Mouse (Mus musculus) kidney, embryonic 15.5 days (tissue): ENCODE measurements around the gene Nhlrc1. TPM values are rescaled to one million over a fixed set of nuclear protein-coding genes. Genes with fewer than 3 reads are reported as not detected.

Experiments used
- ATAC-seq: fragments of 200-750 bp; cut with Nextera tagmentation; replicated peaks from 2 replicates; pipeline ENCODE4 v1.8.0; 2017; ENCODE audit warnings: moderate TSS enrichment; ENCODE audit not compliant: low FRiP score
- H3K27ac ChIP-seq: fragments of 300-500 bp; sonication (generic); 2 replicates; pipeline ENCODE4 v1.5.1; 2015; ENCODE audit warnings: mild to moderate bottlenecking, inconsistent platforms
- H3K27me3 ChIP-seq: fragments of 300-500 bp; sonication (generic); 2 replicates; pipeline ENCODE4 v1.6.1; 2015; ENCODE audit warnings: inconsistent platforms
- H3K36me3 ChIP-seq: fragments of 300-500 bp; sonication (generic); 2 replicates; pipeline ENCODE4 v1.6.1; 2015; ENCODE audit warnings: inconsistent platforms
- H3K4me1 ChIP-seq: fragments of 300-500 bp; sonication (generic); 2 replicates; pipeline ENCODE4 v1.6.1; 2015; ENCODE audit warnings: inconsistent platforms
- H3K4me2 ChIP-seq: fragments of 300-500 bp; sonication (generic); 2 replicates; pipeline ENCODE4 v1.6.1; 2015; ENCODE audit warnings: moderate library complexity, mild to moderate bottlenecking, inconsistent platforms
- H3K4me3 ChIP-seq: fragments of 300-500 bp; sonication (generic); replicated peaks from 2 replicates; pipeline ENCODE4 v1.5.1; 2015; ENCODE audit warnings: mild to moderate bottlenecking, inconsistent platforms
- H3K9ac ChIP-seq: fragments of 300-500 bp; sonication (generic); 2 replicates; pipeline ENCODE4 v1.6.1; 2015; ENCODE audit warnings: mild to moderate bottlenecking, inconsistent platforms
- H3K9me3 ChIP-seq: fragments of 300-500 bp; sonication (generic); replicated peaks from 2 replicates; pipeline ENCODE4 v1.6.1; 2016; ENCODE audit warnings: inconsistent platforms
- WGBS: fragments of 180-500 bp; shearing (Covaris S2); methylation state at CpG from one replicate; pipeline ENCODE4 v1.1.7; 2015; ENCODE audit warnings: mixed read lengths; 5-methylcytosine and 5-hydroxymethylcytosine counted together
- polyA plus RNA-seq: library from polyadenylated mRNA; unstranded; fragments of >200 nt; fragmentation: Nextera tagmentation; extraction: Ambion mirVana; gene quantifications from 2 replicates; pipeline ENCODE4 v1.2.1, GENCODE M21; 2015

Nhlrc1 gene
- polyA plus RNA-seq, 1 experiment from 2014 or later, result 3.6 TPM

DNA sequence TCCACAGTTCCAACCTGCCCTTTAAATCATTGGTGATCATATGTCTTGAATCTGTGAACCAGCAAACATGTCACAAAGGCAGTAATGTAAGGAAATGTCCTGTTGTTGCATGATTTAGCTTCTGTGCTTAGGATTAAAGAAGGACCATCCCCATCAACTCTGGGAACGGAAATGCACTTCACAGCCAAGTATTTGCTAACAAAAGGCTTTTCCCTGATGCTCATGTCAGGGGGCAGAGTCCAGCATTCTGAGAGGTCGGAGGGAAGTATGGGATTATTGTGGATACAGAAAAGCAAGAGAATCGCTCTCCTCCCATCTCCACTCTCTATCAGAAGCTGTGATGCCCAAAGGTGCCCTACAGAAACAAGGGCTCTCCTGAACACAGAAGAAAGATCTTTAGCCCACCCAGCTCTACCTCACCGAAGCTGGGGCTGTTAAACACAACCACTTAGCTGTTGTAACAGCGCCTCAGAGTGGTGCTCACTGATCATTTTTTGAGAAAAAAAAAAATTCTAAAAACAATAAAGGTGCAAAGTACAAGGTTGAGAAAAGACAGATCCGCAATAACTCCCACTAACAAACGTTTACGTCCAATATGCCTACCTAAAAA, 27.5 kb upstream of the Nhlrc1 start:
- ATAC-seq, result no peak
- Histone ChIP-seq H3K4me1 (peaks cover 18% of the 10 kb centered on the region), H3K27me3 (no peaks in the 10 kb centered on the region), H3K36me3 (no peaks in the 10 kb centered on the region), H3K9me3 (no peaks in the 10 kb centered on the region), H3K27ac (peak overlapping the region; percentile 54; the same call in 1 of the 2 replicates), H3K4me3 (peak overlapping the region; percentile 88), H3K4me2 (peak overlapping the region; percentile 93), H3K9ac (0 out of 2 replicates have a peak overlapping the region, but pooled peaks have one; percentile 40)
- WGBS, result 50% methylated on average over 8 of the region's 8 CpGs

DNA sequence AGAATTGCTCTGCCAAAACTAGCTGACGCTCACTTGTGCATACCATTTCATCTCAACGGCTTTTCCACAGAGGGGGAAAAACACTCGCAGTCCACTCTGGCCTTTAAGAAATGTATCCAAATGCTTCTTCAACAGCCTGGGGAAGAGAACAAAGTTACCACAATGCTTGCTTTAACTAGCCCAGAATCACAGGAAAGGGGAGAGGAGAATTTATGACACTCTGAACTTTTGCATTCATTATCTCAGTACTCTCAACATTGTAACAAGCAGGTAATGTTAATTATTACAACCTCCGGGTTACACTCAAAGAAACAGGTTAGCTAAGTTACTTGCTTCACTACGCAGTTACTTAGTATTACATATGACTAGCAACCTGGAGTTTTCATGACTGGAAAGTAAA, 25.4 kb upstream of the Nhlrc1 start:
- ATAC-seq, result no peak
- H3K4me3 ChIP-seq, result no peak overlapping the region
- H3K9ac ChIP-seq, result no peak overlapping the region
- peaks cover 17% of the 10 kb centered on the region for H3K4me1 ChIP-seq
- no peaks in the 10 kb centered on the region for H3K36me3 ChIP-seq
- WGBS, result 74% methylated on average over 5 of the region's 5 CpGs
- H3K4me2 ChIP-seq, result no peak overlapping the region
- no peaks in the 10 kb centered on the region for H3K27me3 ChIP-seq
- H3K27ac ChIP-seq, result no peak overlapping the region; the same call in 1 of the 2 replicates
- H3K9me3 ChIP-seq, result no peaks in the 10 kb centered on the region

DNA sequence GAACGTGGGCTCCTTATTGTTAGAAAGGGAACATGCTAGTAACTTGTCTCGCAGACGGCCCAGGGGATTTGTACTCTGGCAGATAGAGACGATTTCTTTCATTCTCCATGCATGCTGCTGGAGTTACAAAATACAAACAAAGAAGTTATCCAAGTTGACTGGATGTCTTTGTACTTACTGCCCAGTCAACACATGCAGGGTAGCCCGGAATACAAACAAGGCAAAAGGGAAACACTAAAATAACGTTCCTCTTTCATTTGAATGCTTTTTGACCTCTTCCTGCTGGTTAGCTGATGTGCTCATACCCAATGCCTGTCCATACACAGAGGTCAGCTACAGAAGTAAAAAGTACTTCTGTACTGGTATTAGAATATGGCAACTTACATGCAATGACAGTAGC, 23.3 kb upstream of the Nhlrc1 start:
- H3K36me3 ChIP-seq, result no peaks in the 10 kb centered on the region
- no peak for ATAC-seq
- no peak overlapping the region for H3K9ac ChIP-seq
- H3K4me1 ChIP-seq, result peaks cover 7% of the 10 kb centered on the region
- no peak overlapping the region for H3K4me2 ChIP-seq
- no peak overlapping the region for H3K4me3 ChIP-seq
- H3K27me3 ChIP-seq, result no peaks in the 10 kb centered on the region
- WGBS, result 88% methylated on average over 6 of the region's 6 CpGs
- H3K27ac ChIP-seq, result no peak overlapping the region
- H3K9me3 ChIP-seq, result no peaks in the 10 kb centered on the region

DNA sequence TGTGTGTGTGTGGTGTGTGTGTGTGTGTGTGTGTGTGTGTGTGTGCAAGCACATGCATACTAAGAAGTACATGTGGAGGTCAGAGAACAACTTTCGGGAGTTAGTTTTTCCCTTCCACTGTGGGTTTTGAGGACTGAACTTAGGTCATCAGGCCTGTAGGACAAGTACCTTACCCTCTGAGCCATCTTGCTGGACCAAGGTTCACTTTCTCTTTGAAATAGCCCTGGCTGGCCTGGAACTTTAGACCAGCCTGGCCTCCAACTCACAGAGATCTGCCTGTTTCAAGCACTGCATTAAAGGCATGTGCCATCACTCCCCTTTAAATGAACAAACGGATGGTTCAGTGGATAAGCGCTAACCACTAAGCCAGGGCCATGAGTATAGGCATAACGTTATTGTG, 19.0 kb upstream of the Nhlrc1 start:
- no peak for ATAC-seq
- 88% methylated on average over 4 of the region's 4 CpGs for WGBS
- Histone ChIP-seq H3K9me3 (no peaks in the 10 kb centered on the region), H3K9ac (no peak overlapping the region), H3K27ac (no peak overlapping the region), H3K36me3 (no peaks in the 10 kb centered on the region; the same call in 1 of the 2 replicates), H3K4me1 (no peaks in the 10 kb centered on the region), H3K27me3 (no peaks in the 10 kb centered on the region), H3K4me2 (no peak overlapping the region), H3K4me3 (no peak overlapping the region)

DNA sequence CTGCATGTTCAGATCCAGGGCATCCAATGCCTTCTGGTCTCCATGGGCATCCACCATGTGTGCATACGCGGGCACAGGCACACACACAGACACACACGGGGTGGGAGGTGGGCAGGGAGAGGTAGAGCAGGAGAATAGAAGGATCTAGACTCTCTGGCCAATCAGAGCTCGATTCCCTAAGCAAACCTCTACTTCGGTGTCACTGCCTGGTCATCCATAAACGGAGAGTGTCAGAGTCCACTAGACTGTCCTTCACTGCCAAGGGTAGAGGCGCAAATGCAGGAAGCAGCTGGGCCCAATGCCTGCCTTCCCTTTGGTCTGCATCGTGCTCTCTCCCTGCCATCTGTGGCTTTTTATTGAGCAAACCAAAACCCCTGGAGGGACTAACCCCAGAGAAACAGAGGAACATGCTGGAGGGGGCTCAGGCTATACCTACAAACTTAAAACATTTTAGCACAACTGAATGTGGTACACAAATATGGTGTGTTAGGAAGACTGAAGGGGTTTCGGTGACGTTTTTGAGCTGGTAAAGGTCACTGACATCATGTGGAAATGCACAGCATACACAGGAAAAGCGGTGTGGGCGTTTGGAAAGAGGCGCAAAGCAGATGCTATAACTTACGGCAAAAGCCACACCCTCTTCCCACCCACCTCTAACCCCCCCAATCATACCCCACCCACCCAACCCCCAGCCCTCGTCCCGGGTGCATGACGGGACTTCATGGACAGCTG, 15.9 kb upstream of the Nhlrc1 start:
- no peak overlapping the region for H3K9ac ChIP-seq
- no peak overlapping the region for H3K4me3 ChIP-seq
- H3K36me3 ChIP-seq, result no peaks in the 10 kb centered on the region; the same call in 1 of the 2 replicates
- 81% methylated on average over 17 of the region's 17 CpGs for WGBS
- H3K27ac ChIP-seq, result no peak overlapping the region
- no peaks in the 10 kb centered on the region for H3K4me1 ChIP-seq
- H3K9me3 ChIP-seq, result no peaks in the 10 kb centered on the region
- no peak overlapping the region for H3K4me2 ChIP-seq
- ATAC-seq, result no peak
- H3K27me3 ChIP-seq, result no peaks in the 10 kb centered on the region

DNA sequence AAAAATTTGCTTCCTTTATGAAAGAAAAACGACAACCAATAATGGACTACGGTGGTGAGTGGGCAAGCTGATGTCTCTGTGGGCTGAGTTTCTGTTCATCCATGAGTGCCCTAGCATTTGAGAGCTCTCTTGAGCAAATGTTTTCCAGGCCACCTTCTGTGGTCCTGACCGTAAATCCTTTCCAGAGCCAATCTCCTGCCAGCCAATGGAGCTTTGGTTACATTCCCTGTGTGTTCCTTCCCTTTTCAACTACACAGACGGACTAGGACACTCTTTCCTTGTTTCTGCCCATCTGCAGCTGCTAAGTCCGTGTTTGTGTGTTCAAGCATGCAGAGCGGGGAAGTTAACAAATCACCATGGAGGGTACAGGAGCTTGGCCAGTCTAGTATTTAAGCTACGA, 6.1 kb upstream of the Nhlrc1 start:
- Histone ChIP-seq H3K27me3 (peaks cover under 1% of the 10 kb centered on the region; the same call in 1 of the 2 replicates), H3K4me2 (no peak overlapping the region), H3K4me3 (no peak overlapping the region), H3K4me1 (peaks cover 8% of the 10 kb centered on the region; the same call in 1 of the 2 replicates), H3K9me3 (no peaks in the 10 kb centered on the region), H3K9ac (no peak overlapping the region), H3K36me3 (no peaks in the 10 kb centered on the region), H3K27ac (peak overlapping the region; percentile 4; the same call in 1 of the 2 replicates)
- WGBS, result 37% methylated on average over 7 of the region's 7 CpGs
- ATAC-seq, result no peak; the same call in 1 of the 2 replicates

DNA sequence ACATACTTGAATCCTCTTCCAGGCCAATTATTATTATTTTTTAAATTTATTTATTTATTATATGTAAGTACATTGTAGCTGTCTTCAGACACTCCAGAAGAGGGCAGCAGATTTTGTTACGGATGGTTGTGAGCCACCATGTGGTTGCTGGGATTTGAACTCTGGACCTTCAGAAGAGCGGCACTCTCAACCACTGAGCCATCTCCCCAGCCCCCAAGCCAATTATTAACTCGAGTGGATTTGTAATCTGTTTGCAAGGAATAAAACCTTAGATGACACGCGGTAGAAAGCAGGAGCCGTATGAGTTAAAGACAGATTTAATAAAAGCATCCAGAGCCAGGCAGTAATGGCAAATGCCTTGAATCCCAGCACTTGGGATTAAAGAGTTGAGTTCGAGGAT, 5.1 kb upstream of the Nhlrc1 start:
- H3K4me1 ChIP-seq, result peaks cover 12% of the 10 kb centered on the region
- no peak overlapping the region for H3K27ac ChIP-seq
- H3K4me3 ChIP-seq, result no peak overlapping the region
- ATAC-seq, result no peak
- no peaks in the 10 kb centered on the region for H3K9me3 ChIP-seq
- WGBS, result 82% methylated on average over 7 of the region's 7 CpGs
- H3K9ac ChIP-seq, result no peak overlapping the region
- no peaks in the 10 kb centered on the region for H3K36me3 ChIP-seq
- H3K4me2 ChIP-seq, result no peak overlapping the region
- H3K27me3 ChIP-seq, result peaks cover 8% of the 10 kb centered on the region

DNA sequence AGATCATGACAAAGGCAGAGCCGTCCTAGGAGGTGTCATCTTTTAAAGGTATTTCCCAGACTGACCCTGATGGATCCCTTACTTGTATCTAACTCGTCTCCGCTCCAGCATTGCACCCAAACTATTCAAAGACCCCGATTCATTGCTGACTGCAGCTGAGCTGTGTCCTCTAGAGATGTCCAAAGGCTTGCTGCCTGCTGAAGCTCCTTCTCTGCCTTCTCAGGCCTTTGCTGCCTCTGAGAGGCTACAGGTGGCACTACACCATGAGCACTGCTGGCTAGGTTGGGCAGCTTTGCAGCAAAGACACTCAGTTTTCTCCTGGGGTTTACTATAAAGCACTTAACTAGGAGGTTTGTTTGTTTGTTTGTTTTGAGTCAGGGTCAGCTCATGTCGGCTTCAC, 2.6 kb upstream of the Nhlrc1 start:
- no peak overlapping the region for H3K4me3 ChIP-seq
- no peaks in the 10 kb centered on the region for H3K36me3 ChIP-seq
- H3K4me2 ChIP-seq, result no peak overlapping the region
- H3K27me3 ChIP-seq, result peaks cover 16% of the 10 kb centered on the region
- no peak overlapping the region for H3K9ac ChIP-seq
- 45% methylated on average over 5 of the region's 5 CpGs for WGBS
- no peaks in the 10 kb centered on the region for H3K9me3 ChIP-seq
- 0 out of 2 replicates have a peak, but pooled peaks have one; percentile 49 for ATAC-seq
- H3K27ac ChIP-seq, result no peak overlapping the region
- H3K4me1 ChIP-seq, result peaks cover 24% of the 10 kb centered on the region

DNA sequence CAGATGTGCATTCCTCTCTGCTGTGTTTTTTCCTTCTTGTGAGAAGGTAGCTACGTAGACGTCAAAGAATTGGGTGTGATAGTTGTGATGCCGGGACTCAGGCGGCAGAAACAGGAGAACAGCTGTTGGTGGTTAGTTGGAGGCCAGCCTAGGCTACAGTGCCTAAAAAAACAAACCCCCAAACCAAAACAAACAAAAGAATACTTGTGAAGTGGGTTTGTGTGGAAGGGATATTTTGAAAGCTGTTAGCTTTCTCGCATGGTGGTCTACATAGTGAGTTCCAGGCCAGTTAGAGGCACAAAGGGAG, 498 bp upstream of the Nhlrc1 start:
- Histone ChIP-seq H3K27ac (no peak overlapping the region), H3K36me3 (no peaks in the 10 kb centered on the region), H3K4me1 (peaks cover 19% of the 10 kb centered on the region), H3K9me3 (peaks cover 15% of the 10 kb centered on the region), H3K27me3 (peaks cover 16% of the 10 kb centered on the region), H3K4me3 (peak overlapping the region; percentile 62), H3K4me2 (peak overlapping the region; percentile 99), H3K9ac (no peak overlapping the region)
- 50% methylated on average over 5 of the region's 5 CpGs for WGBS
- no peak for ATAC-seq

DNA sequence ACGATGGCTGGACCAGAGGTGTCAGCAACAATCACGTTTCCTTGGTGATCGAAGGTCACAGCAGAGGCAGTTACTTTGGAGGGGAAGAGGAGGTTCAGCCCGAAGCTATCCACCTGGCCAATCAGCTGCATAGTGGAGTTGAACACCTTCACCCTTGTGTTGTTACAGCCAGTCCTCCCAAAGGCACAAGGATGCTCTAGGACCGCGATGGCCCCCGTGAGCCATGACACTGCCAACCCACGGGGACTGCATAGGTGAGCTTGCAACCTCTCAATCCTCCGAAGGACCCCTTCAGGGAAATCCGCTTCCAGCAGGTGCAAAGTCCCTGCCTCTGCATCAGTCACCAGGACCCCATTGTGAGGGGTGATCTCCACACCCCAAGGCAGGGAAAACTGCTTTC, 910 bp downstream of the Nhlrc1 start:
- Histone ChIP-seq H3K36me3 (no peaks in the 10 kb centered on the region), H3K9ac (peak overlapping the region; percentile 55; the same call in 1 of the 2 replicates), H3K27me3 (peaks cover 16% of the 10 kb centered on the region), H3K4me3 (peak overlapping the region; percentile 62), H3K4me1 (peaks cover 16% of the 10 kb centered on the region), H3K9me3 (peaks cover 15% of the 10 kb centered on the region), H3K4me2 (peak overlapping the region; percentile 99), H3K27ac (no peak overlapping the region)
- 65% methylated on average over 10 of the region's 10 CpGs for WGBS
- no peak for ATAC-seq

DNA sequence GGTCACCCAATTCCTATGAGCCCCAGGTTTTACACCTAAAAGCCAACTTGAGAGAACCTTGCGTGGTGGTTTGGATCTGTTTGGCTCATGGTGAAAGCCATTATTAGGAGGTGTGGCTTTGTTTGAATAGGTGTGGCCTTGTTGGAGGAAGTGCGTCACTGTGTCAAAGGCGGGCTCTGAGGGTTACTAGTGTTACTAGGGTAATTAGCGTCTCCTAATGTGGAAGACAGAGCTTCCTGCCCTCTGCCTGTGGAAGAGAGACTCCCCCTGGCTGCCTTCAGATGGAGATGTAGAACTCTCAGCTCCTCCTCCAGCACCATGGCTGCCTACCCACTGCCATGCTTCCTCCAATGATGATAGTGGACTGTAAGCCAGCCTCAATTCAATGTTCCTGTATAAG, 13.1 kb downstream of the Nhlrc1 start:
- Histone ChIP-seq H3K4me3 (no peak overlapping the region), H3K36me3 (no peaks in the 10 kb centered on the region), H3K4me2 (no peak overlapping the region), H3K27me3 (no peaks in the 10 kb centered on the region), H3K9ac (no peak overlapping the region), H3K4me1 (no peaks in the 10 kb centered on the region), H3K9me3 (no peaks in the 10 kb centered on the region), H3K27ac (no peak overlapping the region)
- 87% methylated on average over 4 of the region's 4 CpGs for WGBS
- ATAC-seq, result no peak

DNA sequence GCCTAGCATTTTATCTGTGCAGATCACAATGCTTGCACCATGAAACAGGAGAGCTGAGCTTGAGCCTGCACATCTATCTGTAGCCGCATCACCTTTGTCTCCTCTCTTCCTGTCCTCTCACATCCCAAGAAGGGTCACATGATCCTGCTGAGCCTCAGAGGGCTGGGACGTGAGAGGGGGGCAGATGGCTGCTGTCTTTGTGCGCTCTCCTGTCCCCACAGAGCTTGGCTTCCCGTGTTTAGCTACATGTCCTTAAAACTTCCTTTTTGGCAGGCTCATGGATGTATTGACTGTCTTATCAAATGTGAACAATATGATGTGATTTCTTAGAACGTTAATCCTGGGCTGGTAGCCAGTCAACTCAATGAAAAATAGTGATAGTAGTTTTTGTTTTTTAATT, 15.2 kb downstream of the Nhlrc1 start:
- H3K4me1 ChIP-seq, result no peaks in the 10 kb centered on the region
- H3K27ac ChIP-seq, result no peak overlapping the region
- H3K4me2 ChIP-seq, result no peak overlapping the region
- H3K9ac ChIP-seq, result no peak overlapping the region
- H3K27me3 ChIP-seq, result no peaks in the 10 kb centered on the region
- ATAC-seq, result no peak
- no peaks in the 10 kb centered on the region for H3K9me3 ChIP-seq
- 56% methylated on average over 5 of the region's 5 CpGs for WGBS
- no peaks in the 10 kb centered on the region for H3K36me3 ChIP-seq
- no peak overlapping the region for H3K4me3 ChIP-seq
